Comparison of ENCODE assay signal across 20 mouse cellular contexts in genomic region chr15:68014605-68015305, GRCm38 (mm10).
DNase-seq lines count a peak whose midpoint lies in the region; ATAC-seq and TF ChIP-seq lines count a peak whose summit lies in the region.
"Had no signal": no experiment of that assay in that cellular context is flagged by ENCODE, and none has a peak within 500 bp of the region (broad histone marks: within the 10 kb centered on the region; RNA-seq: fewer than 3 reads in every experiment).

No protein-coding gene starts in this region.

- no peaks in the 10 kb centered on the region for H3K36me3 ChIP-seq in forebrain, postnatal 0 days (ENCODE audit: insufficient read depth)
- H3K36me3 ChIP-seq in forebrain, embryonic 13.5 days (ENCODE audit: poor library complexity, severe bottlenecking): no peaks in the 10 kb centered on the region
- no peaks in the 10 kb centered on the region for H3K36me3 ChIP-seq in hindbrain, embryonic 16.5 days (ENCODE audit: control insufficient read depth, insufficient read depth, low read length)
- H3K36me3 ChIP-seq: embryonic facial prominence, embryonic 13.5 days; neural tube, embryonic 12.5 days had no signal

- no peaks in the 10 kb centered on the region for H3K9me3 ChIP-seq in forebrain, postnatal 0 days (ENCODE audit: low read length)
- no peaks in the 10 kb centered on the region; the same call in 1 of the 2 replicates for H3K9me3 ChIP-seq in forebrain, embryonic 13.5 days (replicated peaks)
- no peaks in the 10 kb centered on the region for H3K9me3 ChIP-seq in hindbrain, embryonic 16.5 days (ENCODE audit: control insufficient read depth, low read length)
- H3K9me3 ChIP-seq: embryonic facial prominence, embryonic 13.5 days; neural tube, embryonic 12.5 days had no signal

- TF ChIP-seq CTCF in forebrain, postnatal 0 days (IDR thresholded peaks at IDR 0.05; ENCODE audit: low read depth): no peak

- no peak overlapping the region for H3K4me3 ChIP-seq in forebrain, postnatal 0 days (ENCODE audit: low read depth, low read length)
- no peak overlapping the region for H3K4me3 ChIP-seq in forebrain, embryonic 13.5 days
- no peak overlapping the region for H3K4me3 ChIP-seq in hindbrain, embryonic 16.5 days (ENCODE audit: low read length)
- H3K4me3 ChIP-seq: embryonic facial prominence, embryonic 13.5 days; gastrocnemius, adult 2 months; neural tube, embryonic 12.5 days had no signal

- no peaks in the 10 kb centered on the region for H3K27me3 ChIP-seq in forebrain, postnatal 0 days (ENCODE audit: insufficient read depth, low read length)
- no peaks in the 10 kb centered on the region for H3K27me3 ChIP-seq in forebrain, embryonic 13.5 days
- H3K27me3 ChIP-seq in hindbrain, embryonic 16.5 days (replicated peaks; ENCODE audit: control insufficient read depth, insufficient read depth, low read length): no peaks in the 10 kb centered on the region
- H3K27me3 ChIP-seq: embryonic facial prominence, embryonic 13.5 days; neural tube, embryonic 12.5 days; Patski had no signal

- peak; percentile 47; the same call in 1 of the 2 replicates for ATAC-seq in forebrain, postnatal 0 days
- no peak for ATAC-seq in forebrain, embryonic 13.5 days
- ATAC-seq in hindbrain, embryonic 16.5 days: peak; percentile 93
- no peak for ATAC-seq in activated CD4-positive, CD25-positive, alpha-beta regulatory T cell, adult 4 months
- ATAC-seq: Patski had no signal

- no peak overlapping the region for H3K4me2 ChIP-seq in forebrain, postnatal 0 days (ENCODE audit: low read depth)
- no peak overlapping the region for H3K4me2 ChIP-seq in forebrain, embryonic 13.5 days
- H3K4me2 ChIP-seq in hindbrain, embryonic 16.5 days (ENCODE audit: low read length): no peak overlapping the region
- H3K4me2 ChIP-seq: embryonic facial prominence, embryonic 13.5 days; heart, embryonic 11.5 days; neural tube, embryonic 12.5 days had no signal

- H3K4me1 ChIP-seq in forebrain, postnatal 0 days (ENCODE audit: insufficient read depth): 0 out of 2 replicates have a peak, but pooled peaks cover 4% of the 10 kb centered on the region
- H3K4me1 ChIP-seq in forebrain, embryonic 13.5 days: no peaks in the 10 kb centered on the region
- no peaks in the 10 kb centered on the region; the same call in 1 of the 2 replicates for H3K4me1 ChIP-seq in hindbrain, embryonic 16.5 days (ENCODE audit: control insufficient read depth, insufficient read depth, low read depth, low read length)
- H3K4me1 ChIP-seq: embryonic facial prominence, embryonic 13.5 days; neural tube, embryonic 12.5 days had no signal

- H3K27ac ChIP-seq in forebrain, postnatal 0 days (ENCODE audit: low read depth, low read length): no peak overlapping the region
- H3K27ac ChIP-seq in forebrain, embryonic 13.5 days: no peak overlapping the region
- no peak overlapping the region for H3K27ac ChIP-seq in hindbrain, embryonic 16.5 days (ENCODE audit: low read depth, low read length)
- H3K27ac ChIP-seq: embryonic facial prominence, embryonic 13.5 days; gastrocnemius, adult 2 months; neural tube, embryonic 12.5 days had no signal

- H3K9ac ChIP-seq in forebrain, postnatal 0 days: no peak overlapping the region
- H3K9ac ChIP-seq in forebrain, embryonic 13.5 days: no peak overlapping the region
- H3K9ac ChIP-seq in hindbrain, embryonic 16.5 days (ENCODE audit: low read depth, low read length): no peak overlapping the region
- H3K9ac ChIP-seq: embryonic facial prominence, embryonic 13.5 days; neural tube, embryonic 12.5 days had no signal

- WGBS in forebrain, postnatal 0 days: 55% methylated on average over 2 of the region's 2 CpGs
- 72% methylated on average over 2 of the region's 2 CpGs for WGBS in forebrain, embryonic 13.5 days
- 50% methylated on average over 2 of the region's 2 CpGs for WGBS in hindbrain, embryonic 16.5 days

- peak; percentile 1 for DNase-seq in cerebellum, adult 9-11 months
- DNase-seq in cerebellum, adult 8-10 months: no peak
- DNase-seq in forebrain, postnatal 0 days: no peak
- peak; percentile 38 for DNase-seq in Muller cell, postnatal 12 days (ENCODE audit: inconsistent ontology term)
- DNase-seq in urinary bladder, postnatal 36 days (ENCODE audit: low spot score in 2 of 2): no peak
- DNase-seq: adrenal gland, postnatal 25 days; gastrocnemius, adult 2 months; heart, postnatal 10 days; kidney, adult 18-20 months; kidney, postnatal 10 days; layer of hippocampus, postnatal 36 days; liver; lung, postnatal 14 days had no signal

Comparison
In these comparisons a context has a peak if more than half of its experiments do, and no peak if none do; other contexts are left out.
1. DNase-seq: peak in cerebellum, adult 9-11 months (single experiment) and Muller cell, postnatal 12 days (single experiment); none in cerebellum, adult 8-10 months (single experiment), forebrain, postnatal 0 days (single experiment) and urinary bladder, postnatal 36 days (0 of 2).
2. ATAC-seq: peak in forebrain, postnatal 0 days (single experiment) and hindbrain, embryonic 16.5 days (single experiment); none in forebrain, embryonic 13.5 days (single experiment) and activated CD4-positive, CD25-positive, alpha-beta regulatory T cell, adult 4 months (single experiment).